Comparison of ENCODE assay signal across 23 mouse cellular contexts in the genomic region with DNA sequence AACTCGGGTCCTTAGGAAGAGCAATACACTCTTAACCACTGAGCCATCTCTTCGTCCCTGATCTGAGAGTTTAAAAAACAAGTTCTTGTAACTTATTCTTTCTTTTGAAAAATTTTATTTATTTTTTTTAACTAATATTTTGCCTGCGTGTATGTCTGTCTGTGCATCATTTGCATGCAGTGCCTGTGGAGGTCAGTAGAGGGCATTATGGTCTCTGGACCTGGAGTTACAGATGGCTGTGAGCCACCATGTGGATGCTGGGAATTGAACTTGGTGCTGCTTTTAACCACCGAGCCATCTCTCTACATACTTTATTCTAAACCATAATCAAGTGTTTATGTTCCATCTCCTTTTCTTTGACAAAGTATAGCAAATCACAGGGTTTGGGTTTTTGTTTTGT. TPM values are rescaled to one million over a fixed set of nuclear protein-coding genes. Genes with fewer than 3 reads are reported as not detected.
DNase-seq lines count a peak whose midpoint lies in the region; ATAC-seq and TF ChIP-seq lines count a peak whose summit lies in the region.
"Had no signal": no experiment of that assay in that cellular context is flagged by ENCODE, and none has a peak within 500 bp of the region (broad histone marks: within the 10 kb centered on the region; RNA-seq: fewer than 3 reads in every experiment).

No protein-coding gene starts in this region.

- ATAC-seq in CD4-positive, CD25-positive, alpha-beta regulatory T cell, adult 4 months = no peak
- ATAC-seq: midbrain, embryonic 13.5 days; Patski had no signal

- no peak overlapping the region for H3K4me3 ChIP-seq in layer of hippocampus, adult 2 months
- H3K4me3 ChIP-seq: embryonic facial prominence, embryonic 15.5 days; forebrain, embryonic 10.5 days; hindbrain, embryonic 15.5 days; lung, embryonic 15.5 days; midbrain, embryonic 13.5 days; neural tube, embryonic 13.5 days had no signal

- no peak overlapping the region for H3K27ac ChIP-seq in layer of hippocampus, adult 2 months
- H3K27ac ChIP-seq: embryonic facial prominence, embryonic 15.5 days; forebrain, embryonic 10.5 days; hindbrain, embryonic 15.5 days; lung, embryonic 15.5 days; macrophage; midbrain, embryonic 13.5 days; neural tube, embryonic 13.5 days had no signal

- DNase-seq in CD4-positive, CD25-positive, alpha-beta regulatory T cell, adult 2 months (ENCODE audit: low read depth, low spot score) = peak; percentile 23
- DNase-seq in layer of hippocampus, adult 2 months (ENCODE audit: low spot score in 2 of 2) = no peak
- DNase-seq in layer of hippocampus, adult 9-10 months (ENCODE audit: low spot score) = no peak
- peak; percentile 18 for DNase-seq in 3T3-L1 (ENCODE audit: low read depth, low spot score)
- DNase-seq in ZHBTc4 (ENCODE audit: low read depth, low spot score) = peak; percentile 44
- DNase-seq in adrenal gland, postnatal 25 days = no peak
- DNase-seq in gastrocnemius, postnatal 10 days = no peak
- DNase-seq: adrenal gland, postnatal 36 days; cerebellum, adult 2 months; cerebellum, postnatal 36 days; heart, adult 11 months; heart, postnatal 36 days; kidney, adult 18-20 months; right cerebral cortex, adult 18-20 months had no signal

- peak; percentile 55 for TF ChIP-seq CTCF in layer of hippocampus, adult 2 months (conservative IDR thresholded peaks at IDR 0.05)

RNA-seq across cellular contexts. Expression of a gene that starts 11.1 kb away (rescaled TPM):
- polyA plus RNA-seq in CD4-positive, CD25-positive, alpha-beta regulatory T cell, adult 4 months (2017; shearing (Covaris generic)) = 1 to 10 TPM; 5.7 to 7.7 TPM
- 10 to 100 TPM; 77.4 to 94.2 TPM for total RNA-seq in layer of hippocampus, adult 2 months (2021)
- 4.9 and 6.3 TPM in 2 replicates for total RNA-seq in adrenal gland, postnatal 25 days (2021)
- total RNA-seq in gastrocnemius, postnatal 10 days (2021) = 1 to 10 TPM; 1.7 to 2.4 TPM

RNA-seq across cellular contexts. Expression of a gene that starts 43.5 kb away (rescaled TPM):
- polyA plus RNA-seq in CD4-positive, CD25-positive, alpha-beta regulatory T cell, adult 4 months (2017; shearing (Covaris generic)) = 100 to 1,000 TPM in 1 of 2 experiments, 10 to 100 TPM in 1; 63.9 to 105 TPM
- 1 to 10 TPM; 5.6 to 7.0 TPM for total RNA-seq in layer of hippocampus, adult 2 months (2021)
- total RNA-seq in adrenal gland, postnatal 25 days (2021) = 3.8 and 6.3 TPM in 2 replicates
- 1 to 10 TPM in 1 of 2 experiments, under 1 TPM in 1; 0.23 to 1.6 TPM for total RNA-seq in gastrocnemius, postnatal 10 days (2021)
- polyA plus RNA-seq: forebrain, embryonic 10.5 days; midbrain, embryonic 13.5 days had no signal

Comparison
In these comparisons a context has a peak if more than half of its experiments do, and no peak if none do; other contexts are left out.
1. DNase-seq: peak in CD4-positive, CD25-positive, alpha-beta regulatory T cell, adult 2 months (single experiment), 3T3-L1 (single experiment) and ZHBTc4 (single experiment); none in layer of hippocampus, adult 2 months (0 of 2), layer of hippocampus, adult 9-10 months (single experiment), adrenal gland, postnatal 25 days (single experiment) and gastrocnemius, postnatal 10 days (single experiment).
2. RNA of a gene that starts 11.1 kb away (total RNA-seq): 77.4 to 94.2 TPM in layer of hippocampus, adult 2 months; 4.9 to 6.3 TPM in adrenal gland, postnatal 25 days and 1.7 to 2.4 TPM in gastrocnemius, postnatal 10 days; every median in the first group is over 10 times any median in the second.